Comparison of ENCODE assay signal across 3 mouse cellular contexts in genomic region chr4:147225616-147226015, GRCm38 (mm10).
DNase-seq lines count a peak whose midpoint lies in the region; ATAC-seq lines count a peak whose summit lies in the region.
"Not testable (repeated sequence)": the region's sequence is repeated elsewhere in the genome, so short reads cannot be mapped to it uniquely, and the experiment has no call there.

No protein-coding gene starts in this region.

- H3K9me3 ChIP-seq in forebrain, embryonic 11.5 days (ENCODE audit: control insufficient read depth, low read length); limb, embryonic 11.5 days (ENCODE audit: control insufficient read depth, low read length): not testable (repeated sequence)

- not testable (repeated sequence) for H3K4me3 ChIP-seq in forebrain, embryonic 11.5 days (ENCODE audit: low read depth, low read length); limb, embryonic 11.5 days (ENCODE audit: low read depth, low read length)

- 94% methylated on average over 7 of the region's 15 CpGs for WGBS in forebrain, embryonic 11.5 days
- 88% methylated on average over 8 of the region's 15 CpGs for whole genome bisulfite sequencing in limb, embryonic 11.5 days

- ATAC-seq in forebrain, embryonic 11.5 days (replicated peaks; ENCODE audit: low FRiP score); limb, embryonic 11.5 days (ENCODE audit: insufficient number of reproducible peaks, low FRiP score, low TSS enrichment, low read depth): not testable (repeated sequence)

- H3K4me1 ChIP-seq in forebrain, embryonic 11.5 days (replicated peaks; ENCODE audit: control insufficient read depth, insufficient read depth, low read length); limb, embryonic 11.5 days (ENCODE audit: control insufficient read depth, insufficient read depth, low read length): not testable (repeated sequence)

- DNase-seq in forebrain, embryonic 11.5 days (ENCODE audit: low spot score), result peak; percentile 46
- DNase-seq in heart, adult 11 months, result peak; percentile 90
- DNase-seq in limb, embryonic 11.5 days (ENCODE audit: low spot score), result peak; percentile 15

- H3K36me3 ChIP-seq in forebrain, embryonic 11.5 days (ENCODE audit: control insufficient read depth, insufficient read depth, low read length); limb, embryonic 11.5 days (ENCODE audit: control insufficient read depth, insufficient read depth, low read length): not testable (repeated sequence)

- H3K27ac ChIP-seq in forebrain, embryonic 11.5 days (ENCODE audit: low read depth, low read length); limb, embryonic 11.5 days (replicated peaks; ENCODE audit: low read depth, low read length): not testable (repeated sequence)

- H3K27me3 ChIP-seq in forebrain, embryonic 11.5 days (ENCODE audit: control insufficient read depth, insufficient read depth, low read length); limb, embryonic 11.5 days (ENCODE audit: control insufficient read depth, insufficient read depth, low read length): not testable (repeated sequence)

- not testable (repeated sequence) for H3K9ac ChIP-seq in forebrain, embryonic 11.5 days (ENCODE audit: low read length); limb, embryonic 11.5 days (ENCODE audit: low read length)

- H3K4me2 ChIP-seq in forebrain, embryonic 11.5 days (ENCODE audit: low read depth, low read length, severe bottlenecking); limb, embryonic 11.5 days (ENCODE audit: low read depth, severe bottlenecking): not testable (repeated sequence)

Comparison
In these comparisons a context has a peak if more than half of its experiments do, and no peak if none do; other contexts are left out.
1. DNase-seq: peak in every context shown above with its lines; median percentile 90 in heart, adult 11 months; 46 in forebrain, embryonic 11.5 days; 15 in limb, embryonic 11.5 days.